Mouse (Mus musculus) layer of hippocampus, adult 18-20 months (tissue): ENCODE data around the gene Dennd4b. TPM values are rescaled to one million over a fixed set of nuclear protein-coding genes. Genes with fewer than 3 reads are reported as not detected.

Experiments
- microRNA-seq, 2 experiments: library from miRNA; unstranded; fragments of <30 nt; microRNA quantifications; one replicate each; pipeline ENCODE4 v1.2.0; 2021
- total RNA-seq, 2 experiments: library from RNA; stranded (reverse); gene quantifications; 2 replicates each; pipeline ENCODE4 v1.2.3; 2021

Gene Dennd4b
- total RNA-seq, 2 experiments from 2014 or later = 30.1 to 31.9 TPM

Small RNA genes within 50 kb of the gene (microRNA-seq; reads per million reads assigned to microRNA genes)
- 0.39 to 0.99 reads per million in 2 experiments for gene Mir7012

Other genes starting within 250 kb of the Dennd4b start
- gene 4933434E20Rik, start 213.5 kb upstream of the Dennd4b start, total RNA-seq = 10 to 100 TPM; 92.5 to 95.2 TPM
- 100 to 1,000 TPM; 166 to 176 TPM for gene Ubap2l, start 212.6 kb upstream of the Dennd4b start, total RNA-seq
- gene Tpm3, start 192.5 kb upstream of the Dennd4b start, total RNA-seq = 100 to 1,000 TPM; 170 to 172 TPM
- under 1 TPM; 0.28 to 0.32 TPM for gene Nup210l, start 161.1 kb upstream of the Dennd4b start, total RNA-seq
- 1,000 to 10,000 TPM in 1 of 2 experiments, 100 to 1,000 TPM in 1; 993 to 1,005 TPM for gene Rps27, start 51.5 kb upstream of the Dennd4b start, total RNA-seq
- 10 to 100 TPM in 1 of 2 experiments, 1 to 10 TPM in 1; 9.4 to 10.4 TPM for gene Rab13, start 51.5 kb upstream of the Dennd4b start, total RNA-seq
- gene Jtb, start 33.6 kb upstream of the Dennd4b start, total RNA-seq = 10 to 100 TPM; 44.1 to 46.2 TPM
- gene Creb3l4, start 21.7 kb upstream of the Dennd4b start, total RNA-seq = under 1 TPM in 1 of 2 experiments, not detected in 1; 0.41 TPM
- 10 to 100 TPM; 39.0 to 45.3 TPM for gene Slc39a1, start 17.0 kb upstream of the Dennd4b start, total RNA-seq
- 10 to 100 TPM; 36.4 to 45.7 TPM for gene Crtc2, start 11.0 kb upstream of the Dennd4b start, total RNA-seq
- 100 to 1,000 TPM; 104 to 106 TPM for gene Gatad2b, start 28.0 kb downstream of the Dennd4b start, total RNA-seq
- 10 to 100 TPM; 12.3 to 12.7 TPM for gene Slc27a3, start 124.8 kb downstream of the Dennd4b start, total RNA-seq
- gene Ints3, start 168.4 kb downstream of the Dennd4b start, total RNA-seq = 10 to 100 TPM; 65.1 to 68.4 TPM
- gene Npr1, start 200.7 kb downstream of the Dennd4b start, total RNA-seq = 1 to 10 TPM; 5.7 to 5.9 TPM
- 10 to 100 TPM; 83.1 to 84.0 TPM for gene Ilf2, start 210.9 kb downstream of the Dennd4b start, total RNA-seq
- 10 to 100 TPM; 58.7 to 59.6 TPM for gene Snapin, start 225.8 kb downstream of the Dennd4b start, total RNA-seq
- gene Chtop, start 244.3 kb downstream of the Dennd4b start, total RNA-seq = 100 to 1,000 TPM; 148 TPM
- gene S100a1, start 249.2 kb downstream of the Dennd4b start, total RNA-seq = 100 to 1,000 TPM in 1 of 2 experiments, 10 to 100 TPM in 1; 91.3 to 102 TPM
- gene S100a13, start 249.2 kb downstream of the Dennd4b start, total RNA-seq = 10 to 100 TPM; 19.4 to 21.3 TPM